Mouse (Mus musculus): ENCODE data around the gene Met.

The Met gene

DNA sequence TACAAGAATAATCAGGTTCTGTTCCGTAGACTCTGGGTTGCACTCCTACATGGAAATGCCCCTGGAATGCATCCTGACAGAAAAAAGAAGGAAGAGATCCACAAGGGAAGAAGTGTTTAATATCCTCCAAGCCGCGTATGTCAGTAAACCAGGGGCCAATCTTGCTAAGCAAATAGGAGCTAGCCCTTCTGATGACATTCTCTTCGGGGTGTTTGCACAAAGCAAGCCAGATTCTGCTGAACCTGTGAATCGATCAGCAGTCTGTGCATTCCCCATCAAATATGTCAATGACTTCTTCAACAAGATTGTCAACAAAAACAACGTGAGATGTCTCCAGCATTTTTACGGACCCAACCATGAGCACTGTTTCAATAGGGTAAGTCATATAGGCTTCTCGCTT, 28.5 kb downstream of the Met start:
- no peak for DNase-seq

DNA sequence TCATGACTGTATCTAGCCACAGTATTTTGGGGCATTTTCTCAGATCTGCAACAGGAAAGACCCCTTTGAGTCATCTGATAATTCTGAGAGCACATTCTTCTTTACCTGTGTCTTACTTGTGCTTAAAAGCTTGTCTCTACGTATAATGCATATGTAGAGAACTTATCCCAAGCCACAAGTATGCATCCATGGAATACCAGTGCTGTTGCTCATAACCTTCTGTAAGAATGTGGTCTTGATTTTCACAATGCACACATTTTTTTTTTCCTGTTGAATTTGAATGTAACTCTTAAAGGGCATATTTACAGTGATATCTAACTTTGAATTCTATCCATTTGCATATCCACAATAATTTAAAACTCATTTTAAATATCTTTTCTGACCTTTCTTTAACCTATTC, 31.8 kb downstream of the Met start:
- no peak for DNase-seq

DNA sequence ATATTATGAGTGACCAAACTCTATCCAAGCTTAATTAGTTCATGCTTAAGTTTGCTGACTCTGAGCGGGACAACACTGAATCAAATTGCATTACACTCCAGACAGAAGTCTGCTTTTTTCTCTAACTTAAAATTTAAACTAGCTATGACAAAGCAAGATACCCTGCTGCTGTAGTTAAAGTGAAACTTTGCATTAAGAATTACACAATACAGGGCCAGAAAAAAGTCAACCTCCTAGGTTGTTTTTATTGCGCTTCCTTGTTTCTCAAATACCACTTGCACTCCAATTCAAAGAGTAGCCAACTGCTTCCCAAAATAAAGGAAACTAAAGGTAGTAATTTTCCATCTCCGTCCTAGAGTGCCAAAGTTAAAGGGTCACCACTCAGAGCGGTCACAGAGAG, 33.8 kb downstream of the Met start:
- DNase-seq, result no peak

DNA sequence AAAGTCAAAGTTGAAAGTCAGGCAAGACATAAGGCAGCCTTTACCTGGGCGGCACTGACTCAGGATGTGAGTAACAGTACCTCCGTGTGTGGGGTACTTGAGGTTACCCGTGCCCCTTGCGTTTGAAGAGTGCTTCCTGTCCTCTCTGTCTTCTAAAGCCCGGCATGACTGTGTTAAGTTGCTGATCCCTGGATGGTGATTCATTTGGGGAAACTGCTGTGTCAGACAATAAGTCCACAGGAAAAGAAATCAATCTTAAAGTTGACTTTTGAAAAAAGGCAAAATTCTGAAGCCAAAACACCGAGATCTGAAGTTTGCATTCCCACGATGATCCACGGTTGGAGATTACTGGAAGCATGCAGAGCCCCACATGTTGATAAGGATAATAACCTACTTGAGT, 35.2 kb downstream of the Met start:
- DNase-seq, result no peak

DNA sequence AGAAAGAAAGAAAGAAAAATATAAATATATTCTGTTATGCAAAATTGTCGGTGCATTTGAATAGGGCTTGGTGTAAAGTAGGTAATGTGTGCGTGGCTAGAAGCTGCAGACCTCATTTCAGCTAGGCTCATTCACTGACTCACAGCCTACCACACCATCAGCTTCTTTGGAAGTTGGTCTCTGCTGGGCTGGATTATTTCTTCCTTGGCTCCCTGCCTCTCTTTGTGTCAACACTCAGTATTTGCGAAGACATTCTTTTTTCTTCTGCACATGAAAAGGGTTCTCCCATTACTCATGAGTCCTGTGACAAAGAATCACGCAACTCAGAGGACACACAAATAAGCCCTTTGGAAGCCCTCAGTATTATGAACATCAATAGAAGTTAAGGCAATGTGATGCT, 37.8 kb downstream of the Met start:
- DNase-seq, result no peak

DNA sequence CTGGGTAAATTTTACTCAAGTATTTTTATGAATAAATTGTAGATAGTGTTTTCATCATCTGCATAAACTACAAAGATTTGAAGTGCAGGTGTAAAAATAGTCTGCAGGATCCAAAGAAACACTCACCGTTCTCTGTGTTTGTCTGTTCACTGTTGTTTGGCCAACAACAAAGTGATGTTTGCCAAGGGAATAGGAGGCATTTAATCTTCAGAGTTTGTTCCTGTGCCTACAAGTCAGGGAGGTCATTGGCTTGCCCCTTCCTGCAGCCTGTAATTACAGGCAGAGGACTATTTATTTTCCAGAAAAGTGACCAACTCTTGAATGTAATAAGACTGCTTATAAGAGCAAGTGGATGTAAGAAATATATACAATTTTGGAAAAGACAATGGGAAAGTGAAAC, 38.7 kb downstream of the Met start:
- DNase-seq, result no peak

DNA sequence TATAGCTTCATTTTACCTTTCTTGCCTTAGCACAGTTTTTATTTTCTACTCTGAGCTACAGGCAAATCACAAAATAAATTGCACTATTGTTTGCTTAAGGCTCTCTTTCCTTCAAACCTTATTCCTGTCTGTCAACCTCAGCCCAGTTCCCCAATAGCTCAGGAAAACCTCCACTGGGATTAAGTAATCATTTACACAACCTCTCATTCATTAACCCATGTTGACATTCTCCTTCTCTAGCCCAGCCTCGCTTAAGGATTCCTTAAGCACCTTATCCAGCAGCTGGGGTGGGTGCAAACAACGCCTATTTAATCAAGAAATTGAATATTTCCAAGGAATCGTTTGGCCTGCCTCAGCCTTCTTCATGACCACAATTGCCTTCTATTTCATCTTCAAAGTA, 40.1 kb downstream of the Met start:
- DNase-seq, result no peak

DNA sequence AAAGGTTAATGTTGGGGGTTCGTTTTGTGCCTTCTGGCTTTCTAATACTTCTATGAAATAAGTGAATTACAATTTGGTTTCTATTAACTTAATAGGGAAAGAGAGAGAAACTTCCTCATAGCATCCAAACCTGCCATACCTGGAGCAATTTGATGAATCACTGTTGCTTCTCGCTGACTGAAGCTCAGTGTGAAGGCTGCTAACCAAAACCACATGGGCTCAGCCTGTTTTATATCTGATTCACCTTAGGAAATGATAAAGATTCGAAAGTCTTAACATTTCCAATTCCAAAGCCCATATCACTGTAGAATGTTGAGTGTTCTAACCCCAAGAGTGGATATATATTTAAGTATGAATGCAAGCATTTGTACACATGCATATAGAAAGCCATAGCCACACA, 41.9 kb downstream of the Met start:
- DNase-seq, result no peak

DNA sequence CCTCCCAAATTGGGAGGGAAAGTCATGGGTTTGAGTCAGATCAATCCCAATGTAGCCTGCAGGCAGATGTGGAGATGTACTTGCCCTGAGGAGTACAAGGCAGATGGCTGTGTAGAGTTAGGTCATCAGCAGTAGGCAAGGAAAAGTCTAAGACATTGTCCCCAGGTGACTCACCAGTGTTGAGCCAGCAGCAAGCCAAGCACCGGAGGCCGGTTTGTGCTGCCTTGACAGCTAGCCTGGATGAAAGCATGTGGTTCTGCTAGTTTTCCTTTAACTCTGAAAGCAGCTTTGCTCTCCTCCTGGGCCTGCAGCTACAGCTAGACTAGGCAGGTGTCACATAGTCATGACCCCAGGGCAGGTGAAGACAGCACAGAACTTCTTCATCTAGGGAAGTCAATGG, 43.2 kb downstream of the Met start:
- DNase-seq, result no peak

DNA sequence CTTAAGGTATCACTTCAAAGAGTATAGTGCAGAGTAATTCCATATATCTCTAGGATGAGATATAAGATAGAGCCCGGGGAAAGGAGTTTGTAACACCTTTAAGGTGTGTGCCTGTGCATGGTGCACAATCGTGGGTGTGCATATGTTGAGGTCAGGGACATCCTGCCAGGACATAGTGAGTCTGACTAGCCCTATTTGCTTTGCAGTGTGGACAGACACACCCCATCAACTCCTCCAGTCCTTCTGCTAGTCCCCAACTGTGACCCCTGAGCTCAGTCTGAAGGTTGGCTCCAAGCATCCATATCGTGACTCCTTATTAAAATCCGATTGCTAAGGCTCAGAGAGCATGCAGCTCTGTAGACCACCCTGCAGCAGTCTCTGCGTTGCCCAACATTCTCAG, 44.6 kb downstream of the Met start:
- no peak for DNase-seq

DNA sequence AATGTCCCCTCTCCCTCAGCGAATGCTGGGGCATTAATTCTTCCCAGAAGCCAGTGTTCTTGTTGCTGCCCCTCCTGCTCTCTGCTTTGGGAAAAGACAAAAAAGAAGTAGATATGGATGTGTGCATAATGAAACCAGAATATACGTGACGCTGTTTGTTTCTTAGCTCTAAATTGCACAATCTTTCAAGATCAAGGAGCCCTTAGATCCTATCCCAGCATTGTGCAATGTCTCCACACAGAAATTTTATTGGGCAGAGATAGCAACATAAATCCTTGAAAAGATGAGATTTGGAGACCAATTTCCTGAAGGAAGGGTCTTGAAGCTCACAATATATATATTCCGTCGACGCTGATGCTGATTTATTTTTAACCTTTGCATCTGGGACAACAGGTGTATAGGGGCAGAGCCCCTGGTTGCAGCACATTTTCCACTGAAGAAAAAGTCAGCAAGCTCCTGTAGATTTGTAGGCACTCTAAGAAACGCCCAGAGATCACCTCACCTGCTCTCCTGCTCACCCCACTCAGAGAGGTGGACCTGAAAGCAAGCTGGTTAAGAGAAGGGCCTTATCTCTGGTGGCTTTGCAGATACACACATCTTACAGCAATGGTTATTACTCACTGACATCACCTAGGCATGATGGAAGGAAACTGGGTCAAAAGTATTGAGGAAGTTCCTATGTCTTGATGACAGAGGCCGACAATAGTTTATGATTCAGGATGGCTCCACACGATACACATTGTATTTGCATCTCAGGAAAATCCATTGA, 45.2 kb downstream of the Met start:
- no peak for DNase-seq

DNA sequence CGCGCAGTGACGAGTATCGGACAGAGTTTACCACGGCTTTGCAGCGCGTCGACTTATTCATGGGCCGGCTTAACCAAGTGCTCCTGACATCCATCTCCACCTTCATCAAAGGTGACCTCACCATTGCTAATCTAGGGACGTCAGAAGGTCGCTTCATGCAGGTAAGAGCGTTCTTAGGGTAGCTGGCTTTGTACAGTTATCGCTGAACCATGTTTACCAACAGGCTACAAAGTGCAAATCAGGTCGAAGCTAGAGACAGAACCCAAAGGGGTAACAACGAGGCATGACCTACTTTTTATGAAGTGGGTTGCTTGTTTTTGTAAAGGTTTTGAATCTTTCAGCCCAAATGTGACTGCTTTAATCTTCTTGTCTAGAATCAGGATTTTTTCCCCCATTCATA, 49.8 kb downstream of the Met start:
- no peak for DNase-seq

DNA sequence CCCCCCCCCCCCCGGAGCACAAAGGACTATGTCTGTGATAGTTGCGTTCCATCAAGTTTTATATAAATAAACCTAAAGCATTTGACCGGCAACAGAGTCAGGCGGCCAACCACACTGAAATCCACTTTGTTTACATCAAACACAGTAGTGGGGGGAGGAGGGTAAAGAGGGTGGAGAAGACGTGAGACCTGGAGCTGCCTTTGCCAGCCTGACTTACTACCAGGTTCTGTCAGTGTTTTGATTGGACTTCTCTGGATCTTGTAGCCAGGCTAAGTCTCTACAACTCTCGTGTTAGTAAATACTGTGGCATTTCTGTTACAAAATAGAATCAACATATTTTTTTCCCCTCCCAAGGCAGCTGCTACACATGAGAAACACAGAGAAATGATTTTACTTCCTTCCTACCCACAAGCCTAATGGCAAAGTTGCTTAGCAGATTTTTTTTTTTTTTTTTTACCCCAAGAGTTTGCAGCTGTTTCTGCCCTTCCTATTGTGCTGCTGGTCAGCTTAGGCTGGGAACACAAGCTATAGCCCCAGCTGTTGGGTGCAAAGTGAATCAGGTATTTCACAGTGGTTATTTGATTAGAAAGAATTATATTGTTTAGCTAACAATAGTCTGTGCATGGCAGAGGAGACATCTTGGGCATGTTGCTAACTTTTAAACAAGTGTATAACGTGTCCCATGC, 52.3 kb downstream of the Met start:
- no peak for DNase-seq

DNA sequence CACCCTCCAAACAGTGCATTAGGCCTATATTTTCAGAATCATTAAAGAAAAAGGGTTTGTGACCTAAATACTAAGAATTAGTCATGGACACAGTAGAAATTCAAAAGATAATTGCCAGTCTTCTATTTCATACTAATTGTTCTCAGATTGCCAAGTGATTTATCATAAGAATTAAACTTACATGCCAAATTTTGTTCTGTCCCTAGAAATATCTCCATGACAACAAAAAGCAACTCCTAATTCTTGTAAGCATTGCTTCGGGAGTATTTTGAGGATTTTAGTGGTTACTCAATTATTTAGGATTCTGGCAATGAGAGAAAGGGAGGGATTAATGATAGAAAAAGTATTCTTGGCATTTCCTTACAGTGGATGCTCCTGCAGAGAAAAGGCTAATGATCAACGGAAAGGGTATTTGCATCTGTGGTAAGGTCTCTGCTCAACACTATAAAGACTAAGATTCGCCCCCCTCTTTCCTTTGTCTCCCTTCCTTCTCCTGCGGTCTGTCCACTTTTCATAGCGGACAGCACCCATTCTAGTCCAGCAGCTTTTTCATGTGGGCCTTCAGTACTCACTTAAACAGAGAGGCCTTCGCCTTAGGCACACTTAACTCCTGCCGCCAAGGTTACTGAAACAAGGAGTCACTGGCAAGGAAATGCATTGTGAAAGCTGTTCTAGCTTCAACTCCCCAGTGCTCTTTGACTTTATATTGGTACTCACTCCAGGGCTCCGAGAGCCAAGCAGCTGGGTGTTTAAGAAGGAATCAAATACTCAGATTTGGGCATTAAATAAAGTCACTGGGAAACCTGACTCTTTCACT, 58.5 kb downstream of the Met start:
- no peak for DNase-seq

DNA sequence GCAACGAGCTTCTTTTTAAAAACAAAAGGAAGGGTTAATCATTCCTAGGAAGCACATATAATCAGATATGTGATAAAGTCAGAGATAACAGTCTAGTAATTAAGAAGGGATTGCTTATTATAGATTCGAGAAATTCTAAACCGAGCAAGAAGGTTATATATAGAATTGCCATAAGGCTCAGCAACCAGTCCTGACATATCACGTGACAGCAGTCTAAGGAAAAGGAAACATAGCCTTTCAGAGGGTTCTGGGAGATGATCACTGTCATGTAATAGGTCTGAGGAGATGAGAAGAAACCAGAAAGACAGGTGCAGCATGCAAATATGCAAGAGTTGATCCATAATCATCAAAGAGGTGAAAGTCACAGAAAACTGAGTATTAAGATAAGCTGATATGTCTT, 59.3 kb downstream of the Met start:
- DNase-seq, result no peak

DNA sequence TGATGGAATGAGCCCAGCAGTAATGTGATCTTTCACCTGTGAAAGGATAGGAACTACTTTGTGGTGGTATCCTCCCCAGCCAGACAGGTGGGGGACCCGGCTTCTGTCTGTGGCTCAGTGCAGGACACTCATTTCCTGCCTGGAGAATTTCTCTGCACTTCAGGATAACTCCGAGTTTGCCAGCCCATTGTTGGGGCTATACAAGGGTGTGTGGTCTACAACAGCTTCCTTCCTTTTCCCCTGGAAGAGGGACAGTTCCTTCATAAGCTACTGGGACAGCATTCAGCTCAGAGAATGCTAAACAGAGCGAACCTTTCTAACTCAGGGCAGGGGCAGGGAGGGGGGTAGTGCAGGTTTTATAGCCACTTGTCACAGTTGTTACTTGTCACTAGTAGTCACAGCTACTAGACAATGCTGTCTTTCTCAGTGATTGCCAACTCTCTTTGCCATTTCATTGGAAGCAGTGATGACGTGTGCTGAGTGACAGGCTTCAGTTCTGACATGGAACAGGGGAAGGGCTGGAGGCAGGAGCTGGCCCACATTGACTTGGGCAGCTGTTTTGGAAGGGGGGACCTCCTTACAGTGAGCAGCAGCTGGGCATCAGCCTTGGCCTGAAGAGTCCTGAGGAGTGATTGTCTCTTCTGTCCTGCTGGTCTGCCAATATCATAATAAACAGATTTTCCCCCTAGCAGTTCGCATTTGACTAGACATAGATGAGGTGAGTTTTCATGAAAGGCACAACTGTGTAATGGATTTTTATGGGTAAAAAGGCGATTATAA, 66.1 kb downstream of the Met start:
- DNase-seq, result no peak

DNA sequence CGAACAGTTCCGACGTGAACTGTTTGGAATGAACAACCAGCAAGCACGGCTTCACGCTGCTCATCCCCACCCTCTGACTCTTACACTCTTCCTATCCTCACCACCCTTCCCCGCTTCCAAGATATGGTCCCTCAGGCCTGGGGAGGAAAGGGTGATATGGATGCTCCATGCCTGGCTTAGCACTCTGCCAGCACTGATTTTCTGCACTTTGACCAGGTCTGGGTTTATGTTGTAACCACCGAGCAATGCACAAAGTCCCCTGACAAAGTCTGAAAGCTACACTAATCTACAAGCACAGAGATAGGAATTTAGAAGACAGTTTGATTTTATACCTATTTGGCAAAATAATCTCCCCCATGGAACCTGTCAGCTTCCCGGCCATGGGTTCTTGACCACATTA, 78.0 kb downstream of the Met start:
- no peak for DNase-seq

DNA sequence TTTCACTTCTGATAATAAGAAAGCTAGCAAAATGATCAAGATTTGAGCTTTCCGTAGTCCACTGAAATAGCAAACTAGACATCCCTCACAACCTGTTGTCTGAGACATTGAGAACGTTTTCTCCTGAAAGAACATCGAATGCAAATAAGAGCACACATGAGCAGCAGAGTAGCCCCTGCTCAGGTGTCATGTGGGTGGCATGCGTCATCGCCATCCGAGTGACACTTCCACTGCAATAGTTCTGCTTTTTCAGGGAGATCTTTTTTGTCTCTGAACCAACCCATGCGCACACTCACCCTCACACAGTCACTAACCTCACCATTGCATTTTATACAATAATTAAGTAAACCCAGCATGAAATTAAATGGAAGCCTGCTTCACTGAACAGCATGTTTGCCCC, 78.8 kb downstream of the Met start:
- no peak for DNase-seq

DNA sequence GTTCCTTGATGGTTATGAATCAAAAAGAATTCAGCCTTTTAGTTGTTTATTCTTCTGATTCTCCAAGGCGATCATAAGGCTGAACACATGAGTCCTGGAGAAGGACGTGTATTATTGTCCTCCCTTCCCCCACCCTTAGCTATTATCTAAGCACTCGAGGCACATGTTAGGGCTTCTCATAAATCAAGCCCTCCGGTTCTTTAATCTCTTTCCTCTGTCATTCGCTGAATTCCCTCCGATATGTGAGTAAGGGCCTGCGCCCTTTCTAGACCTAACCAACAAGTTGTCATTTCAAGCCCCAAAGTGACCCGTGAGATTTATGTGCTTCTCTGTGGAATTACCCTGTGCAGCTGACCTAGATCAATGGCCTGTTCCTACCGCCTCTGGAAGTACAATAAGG, 81.9 kb downstream of the Met start:
- DNase-seq, result no peak

DNA sequence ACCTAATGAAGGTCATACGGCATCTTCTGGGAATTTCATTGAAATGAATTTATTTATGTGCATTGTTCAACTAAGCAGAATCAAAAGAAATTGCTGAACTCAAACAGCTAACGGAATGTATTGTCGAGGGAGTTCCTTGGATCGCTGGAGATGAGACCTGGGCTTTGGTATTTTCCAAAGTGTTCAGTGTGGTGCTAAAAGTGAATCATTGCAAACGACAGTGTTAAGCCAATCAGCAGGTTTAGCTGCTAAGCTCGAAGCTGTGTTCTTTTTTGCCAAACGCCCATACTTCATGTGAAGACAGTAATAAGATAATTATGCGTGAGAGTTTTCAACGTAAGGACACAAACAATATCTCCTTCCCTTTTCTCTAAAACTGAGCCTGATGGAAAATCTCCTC, 82.7 kb downstream of the Met start:
- DNase-seq, result no peak

DNA sequence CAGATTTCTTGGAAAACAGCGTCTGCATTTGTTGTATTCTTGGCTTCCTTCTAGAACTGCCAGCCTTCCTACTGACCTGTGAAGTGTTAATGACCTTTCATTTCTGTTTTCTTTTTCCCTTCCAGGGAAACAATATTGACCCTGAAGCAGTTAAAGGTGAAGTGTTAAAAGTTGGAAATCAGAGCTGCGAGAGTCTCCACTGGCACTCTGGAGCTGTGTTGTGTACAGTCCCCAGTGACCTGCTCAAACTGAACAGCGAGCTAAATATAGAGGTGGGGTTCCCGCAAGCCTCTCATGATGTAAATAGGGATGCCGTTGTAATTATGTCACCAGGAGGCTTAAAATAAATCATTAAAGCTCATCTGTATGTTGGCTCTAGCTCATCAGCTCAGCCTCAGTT, 83.2 kb downstream of the Met start:
- no peak for DNase-seq

DNA sequence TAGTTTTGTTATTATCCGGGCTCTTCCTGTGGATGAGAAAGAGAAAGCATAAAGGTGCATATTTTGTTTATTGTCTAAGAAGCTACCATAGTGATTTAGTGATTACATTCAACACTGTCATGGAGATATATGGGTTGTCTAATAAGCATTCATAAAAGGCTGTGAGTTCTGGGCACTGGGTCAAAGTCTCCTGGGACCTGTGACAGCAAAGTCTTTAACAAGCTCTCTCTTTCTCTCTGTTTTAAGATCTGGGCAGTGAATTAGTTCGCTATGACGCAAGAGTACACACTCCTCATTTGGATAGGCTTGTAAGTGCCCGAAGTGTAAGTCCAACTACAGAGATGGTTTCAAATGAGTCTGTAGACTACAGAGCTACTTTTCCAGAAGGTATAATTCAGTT, 85.2 kb downstream of the Met start:
- no peak for DNase-seq

DNA sequence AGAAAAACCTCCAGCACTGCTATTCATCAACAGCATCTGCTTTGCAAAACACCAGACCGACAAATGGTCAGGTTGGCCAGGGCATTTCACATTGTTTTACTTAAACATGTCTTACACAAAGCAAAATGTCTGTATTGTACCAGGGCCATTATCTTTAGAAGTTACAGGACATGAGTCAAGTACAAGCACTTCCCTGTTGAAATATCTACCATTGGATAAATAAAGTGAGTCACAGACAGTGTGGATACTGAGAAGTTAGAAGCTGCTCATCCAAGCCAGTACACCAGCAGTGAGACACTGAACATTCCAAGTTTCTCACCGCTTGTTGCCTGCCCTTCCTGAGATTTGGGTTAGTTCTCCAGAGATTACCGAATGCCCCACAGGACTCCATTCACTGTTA, 86.0 kb downstream of the Met start:
- DNase-seq, result no peak

All from cerebellum, adult 11 months (tissue).